Mouse (Mus musculus) frontal cortex, postnatal 14 days (tissue): ENCODE results near the gene Rnf34.
A peak's percentile ranks its signal among the peaks of the same experiment; 100 is the strongest.

Experiments
- DNase-seq, 2 experiments: peaks; one replicate each; pipeline ENCODE4 v3.0.0; 2022; ENCODE audit warnings: low spot score in 2 of 2

The Rnf34 gene

DNA sequence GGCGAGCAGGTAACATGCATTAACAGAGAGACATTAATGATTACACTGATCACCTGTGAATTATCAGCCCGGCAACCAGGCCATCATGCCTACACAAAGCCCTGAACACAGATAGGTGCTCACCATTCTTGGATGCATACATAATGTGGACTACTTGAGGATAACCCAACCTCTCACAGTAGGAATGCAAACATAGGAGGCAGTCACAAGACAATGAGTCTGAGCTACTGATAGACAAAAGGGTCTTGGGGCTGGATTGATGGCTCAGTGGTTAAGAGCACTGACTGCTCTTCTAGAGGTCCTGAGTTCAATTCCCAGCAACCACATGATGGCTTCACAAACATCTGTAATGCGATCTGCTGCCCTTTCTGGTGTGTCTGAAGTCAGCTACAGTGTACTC, 22.8 kb downstream of the Rnf34 start:
- no peak for DNase-seq

DNA sequence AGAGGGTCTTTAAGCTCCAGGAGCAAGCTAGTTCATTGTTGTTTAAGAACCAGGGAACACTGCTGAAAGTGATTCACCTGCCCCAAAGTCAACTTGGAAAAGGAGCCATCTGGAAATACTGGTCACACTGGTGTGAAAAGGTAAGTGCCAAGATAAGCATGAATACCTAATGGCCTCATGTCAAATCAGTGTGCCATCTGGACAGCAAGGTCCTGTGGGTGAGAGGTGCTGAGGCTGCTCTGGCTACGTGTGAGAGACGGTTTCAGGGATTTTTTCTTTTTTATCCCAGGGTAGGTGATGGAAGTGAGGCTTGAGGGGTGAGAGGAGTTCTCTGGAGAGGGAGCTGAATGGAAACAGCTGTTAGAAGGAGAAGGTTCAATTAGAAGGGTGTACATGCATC, 23.7 kb downstream of the Rnf34 start:
- DNase-seq, result no peak

DNA sequence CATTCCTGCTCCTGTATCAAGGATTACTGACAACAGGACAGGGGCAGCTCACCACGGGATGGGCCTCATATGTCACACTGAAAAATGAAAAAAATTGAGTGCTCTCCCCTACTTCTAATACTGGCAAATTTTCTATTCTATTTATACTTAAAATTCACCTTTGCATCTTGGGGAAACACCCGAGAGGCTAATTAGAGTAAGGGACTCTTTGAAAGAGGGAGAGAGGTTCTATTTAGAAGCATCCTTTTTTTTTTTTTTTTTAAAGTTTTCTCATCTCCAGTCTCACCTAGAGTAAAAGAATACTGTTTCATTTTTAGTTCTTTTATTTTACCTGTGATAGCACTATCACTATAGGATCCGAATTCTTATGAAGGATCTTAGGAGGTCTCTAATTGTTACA, 24.5 kb downstream of the Rnf34 start:
- no peak for DNase-seq

DNA sequence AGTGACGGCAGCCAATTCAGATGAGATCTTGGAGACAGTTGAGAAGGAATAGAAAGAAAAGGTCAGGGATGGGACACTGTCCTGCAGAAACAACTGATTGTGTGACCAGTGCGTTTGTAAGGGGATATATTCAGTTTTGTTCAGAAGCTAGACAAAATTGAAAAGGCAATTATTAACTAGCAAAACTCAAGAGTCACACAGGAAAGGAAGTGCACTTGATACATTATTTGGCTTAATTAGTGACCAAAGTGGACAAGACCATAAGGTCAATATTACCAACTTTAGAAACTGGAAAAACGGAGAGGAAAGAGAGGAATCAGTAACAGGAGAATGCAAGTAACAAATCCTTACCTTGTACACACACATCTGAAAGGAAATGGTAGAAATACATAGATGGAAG, 26.8 kb downstream of the Rnf34 start:
- no peak for DNase-seq

DNA sequence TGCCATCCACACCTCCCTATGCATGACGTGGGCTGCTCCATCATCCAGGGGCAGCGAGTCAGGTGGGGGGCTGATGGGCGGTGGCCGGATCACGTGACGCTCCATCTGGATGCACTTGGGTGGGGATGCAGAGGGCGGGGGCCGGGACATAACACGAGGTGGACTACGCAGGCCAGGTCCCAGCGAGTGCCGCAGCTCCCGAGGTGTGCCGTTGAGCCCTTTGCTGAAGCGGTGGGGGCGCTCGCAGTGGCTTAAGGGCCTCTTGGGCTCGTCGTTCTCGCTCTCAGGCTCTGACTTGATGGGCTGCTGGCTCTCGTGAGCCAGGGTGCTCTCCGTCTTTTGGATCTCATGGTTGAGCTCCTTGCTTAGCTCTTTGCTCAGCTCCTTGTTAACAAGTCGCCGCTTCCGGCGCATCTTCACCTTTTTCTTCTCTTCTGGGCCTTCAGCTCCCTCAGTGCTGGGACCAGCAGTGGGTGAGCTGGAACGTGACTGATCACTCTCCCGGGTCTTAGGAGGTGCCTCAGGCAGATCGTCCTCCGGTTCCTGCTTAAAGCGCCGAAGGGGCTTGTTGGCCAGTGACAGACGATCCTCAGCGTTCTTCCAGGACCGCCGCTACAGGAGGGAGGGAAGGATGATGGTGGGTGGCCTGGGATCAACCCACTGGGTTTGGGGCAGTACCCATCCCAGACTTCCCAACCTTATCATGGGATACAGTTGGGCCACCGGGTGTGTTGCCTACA, 30.6 kb downstream of the Rnf34 start:
- no peak for DNase-seq

DNA sequence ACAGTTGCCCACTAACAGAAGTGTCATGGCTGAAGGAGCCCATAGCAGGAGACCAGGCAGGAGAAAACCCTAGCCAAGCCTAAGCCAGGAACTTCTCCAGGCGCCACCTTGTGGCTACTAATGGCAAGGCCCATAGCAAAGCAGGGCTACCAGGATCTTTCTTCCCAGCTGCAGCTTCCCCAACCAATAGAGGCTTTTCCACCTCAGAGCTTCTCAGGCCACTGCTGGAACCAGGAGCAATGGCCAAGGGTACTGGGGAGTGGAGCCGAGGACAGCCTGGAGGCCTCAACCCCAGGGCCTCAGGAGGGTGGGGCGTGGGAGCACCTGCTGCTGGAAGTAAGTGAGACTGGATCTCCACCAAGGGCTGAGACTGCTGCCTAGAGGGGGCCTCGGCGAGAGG, 31.5 kb downstream of the Rnf34 start:
- DNase-seq, result peak in 1 of 2 experiments; percentile 71

DNA sequence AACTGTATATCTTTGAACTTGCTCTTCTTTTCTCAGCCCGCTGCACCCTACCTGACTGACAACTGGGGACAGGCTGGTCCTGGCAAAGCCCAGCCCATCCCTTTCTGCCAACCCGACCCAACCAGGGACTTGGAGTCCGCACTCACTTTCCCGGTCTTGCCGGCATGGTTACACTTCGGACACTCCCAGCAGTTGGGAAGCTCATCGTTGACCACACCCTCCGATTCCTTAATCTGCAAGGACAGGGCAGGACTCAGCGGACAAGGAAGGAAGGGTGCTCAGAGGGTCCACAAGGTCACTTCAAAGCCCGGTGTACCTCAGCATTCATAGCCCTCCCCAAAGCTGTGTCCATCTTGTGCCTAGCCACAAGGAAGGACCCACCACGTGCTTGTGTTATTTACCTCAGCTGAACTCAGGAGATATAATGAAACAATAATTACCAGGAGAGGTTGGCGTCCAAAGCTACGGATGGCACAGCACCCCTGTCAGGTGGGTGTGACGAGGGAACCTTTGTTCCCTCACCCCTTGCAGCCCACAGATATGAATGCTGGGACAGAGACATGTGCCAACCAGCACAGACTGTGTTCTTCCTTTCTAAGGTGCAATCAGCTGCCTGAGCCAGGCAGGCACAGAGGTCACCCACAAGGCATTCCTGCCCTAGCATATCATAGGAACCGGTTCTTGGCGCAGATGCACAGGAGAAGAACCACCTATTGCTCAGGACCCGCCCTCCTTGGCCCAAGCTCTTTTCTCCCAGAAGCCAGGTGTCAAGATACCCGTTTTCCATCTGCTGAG, 32.6 kb downstream of the Rnf34 start:
- no peak for DNase-seq

DNA sequence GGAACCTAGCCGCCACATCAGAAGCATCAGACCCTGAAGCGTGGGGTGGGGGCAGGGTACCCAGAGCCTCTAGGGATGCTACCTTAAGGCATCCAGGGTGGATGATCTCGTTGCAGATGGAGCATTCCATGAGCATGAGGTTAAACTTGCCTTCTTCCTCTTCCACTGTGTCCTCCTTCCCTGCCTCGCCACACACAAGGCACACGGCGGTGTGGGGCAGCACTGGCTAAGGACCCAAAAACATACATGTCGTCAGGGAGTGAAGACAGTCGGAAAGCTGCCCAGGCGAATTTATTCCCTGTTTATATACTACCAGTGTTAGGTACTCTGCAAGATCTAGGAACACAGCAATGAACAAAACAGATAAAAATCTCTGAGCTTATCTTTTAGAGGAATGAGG, 33.4 kb downstream of the Rnf34 start:
- DNase-seq, result no peak

DNA sequence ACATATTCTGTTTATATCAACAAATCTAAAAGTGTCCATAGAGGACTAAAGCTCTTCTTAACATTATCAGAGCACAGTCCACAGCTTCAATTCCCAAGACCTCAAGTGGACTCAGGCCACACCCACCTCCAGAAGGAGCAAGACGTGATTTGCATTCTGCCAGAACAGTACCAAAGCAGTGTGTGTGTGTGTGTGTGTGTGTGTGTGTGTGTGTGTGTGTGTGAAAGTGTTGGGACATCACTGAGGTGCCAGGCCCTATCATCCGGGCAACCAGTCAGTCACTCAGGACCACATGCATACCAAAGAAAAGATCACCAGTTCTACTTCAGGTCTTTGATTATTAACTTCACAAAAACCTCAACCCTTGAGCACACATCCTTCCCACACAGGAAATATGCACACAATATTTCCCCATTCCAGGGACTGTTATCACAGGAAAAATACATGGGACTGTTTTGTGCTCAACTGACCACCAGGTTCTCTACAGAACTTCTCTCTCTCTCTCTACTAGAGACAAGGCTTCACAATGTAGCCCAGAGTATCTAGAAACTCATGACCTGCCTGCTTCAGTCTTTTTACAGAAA, 33.9 kb downstream of the Rnf34 start:
- no peak for DNase-seq

DNA sequence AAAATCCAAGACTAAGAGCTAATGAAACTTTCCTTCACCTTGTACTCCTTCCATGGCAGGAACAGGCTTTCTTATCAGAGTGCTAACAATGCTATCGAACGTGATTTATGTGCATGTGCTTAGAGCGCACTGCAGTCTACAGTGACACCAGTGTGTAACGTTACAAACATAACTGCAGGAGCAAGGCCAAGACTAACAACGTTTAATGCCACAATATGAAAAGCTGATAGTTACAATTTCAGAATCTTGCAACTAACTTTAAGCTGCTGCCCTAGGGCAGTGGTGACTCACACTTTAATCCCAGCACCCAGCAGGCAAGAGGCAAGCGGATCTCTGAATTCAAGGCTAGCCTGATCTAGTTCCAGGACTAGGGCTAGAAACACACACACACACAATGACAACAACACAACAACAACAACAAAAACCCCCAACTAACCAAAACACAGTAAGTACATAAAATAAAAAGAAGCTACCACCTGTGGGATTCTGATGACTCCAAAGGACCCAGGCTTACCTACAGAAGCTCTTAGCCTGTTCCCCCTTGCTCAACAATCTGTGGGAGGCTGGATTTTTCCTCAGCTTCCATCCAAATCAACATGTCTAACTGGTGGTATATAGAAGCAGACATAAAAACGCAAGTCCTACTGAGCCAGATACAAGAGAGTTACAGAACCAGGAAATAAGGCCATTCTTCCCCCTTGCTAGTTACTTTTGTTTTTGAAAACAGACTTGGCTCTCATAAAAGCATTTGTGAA, 34.9 kb downstream of the Rnf34 start:
- no peak for DNase-seq

DNA sequence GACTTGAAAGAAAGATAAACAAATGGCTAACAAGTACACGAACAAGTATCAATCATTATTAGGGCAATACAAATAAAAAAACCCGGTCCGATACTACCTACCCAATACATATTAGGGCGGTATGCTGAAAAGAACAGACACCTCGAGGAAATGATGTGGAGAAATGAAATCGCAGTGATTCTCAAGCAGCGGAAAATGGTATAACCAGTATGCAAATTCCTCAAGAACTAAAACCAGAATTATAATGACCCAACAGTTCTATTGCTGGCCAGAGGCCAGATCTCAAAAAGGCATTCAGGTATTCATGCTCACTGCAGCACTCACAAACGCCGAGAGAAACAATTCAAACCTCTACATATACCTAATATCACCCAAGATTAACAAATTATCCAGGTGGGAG, 37.2 kb downstream of the Rnf34 start:
- no peak for DNase-seq

DNA sequence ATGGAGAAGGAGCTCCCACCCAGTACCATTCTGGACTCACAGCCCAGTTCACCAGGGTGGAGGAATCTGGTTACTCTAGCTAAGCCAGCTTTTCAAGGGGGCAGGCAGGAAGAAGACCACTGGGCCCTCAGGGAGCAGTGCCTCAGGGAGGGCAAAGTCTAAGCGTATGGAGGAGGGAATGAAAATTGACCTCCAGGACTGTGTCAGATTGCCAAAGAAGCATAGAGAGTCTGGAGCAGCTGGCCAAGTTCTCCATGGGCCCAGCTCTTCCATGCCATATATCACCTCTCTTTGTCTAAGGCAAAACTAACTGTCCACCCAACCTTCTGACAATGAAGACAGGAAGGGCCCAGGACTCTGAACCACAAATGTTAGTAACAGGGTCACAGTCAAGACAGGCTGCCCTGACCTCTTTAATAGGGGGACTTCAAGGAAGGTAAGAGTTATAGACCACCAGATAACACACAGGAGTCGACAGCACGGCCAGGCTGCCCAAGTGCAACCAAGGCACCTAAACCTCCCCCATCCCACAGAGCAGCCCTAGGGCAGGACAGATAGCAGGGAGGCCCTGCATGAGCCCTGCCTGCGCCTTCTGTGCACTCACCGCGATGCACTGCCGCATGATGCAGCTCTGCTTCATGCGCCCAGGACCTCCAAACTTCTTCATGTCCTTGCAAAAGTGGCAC, 38.2 kb downstream of the Rnf34 start:
- DNase-seq, result no peak

DNA sequence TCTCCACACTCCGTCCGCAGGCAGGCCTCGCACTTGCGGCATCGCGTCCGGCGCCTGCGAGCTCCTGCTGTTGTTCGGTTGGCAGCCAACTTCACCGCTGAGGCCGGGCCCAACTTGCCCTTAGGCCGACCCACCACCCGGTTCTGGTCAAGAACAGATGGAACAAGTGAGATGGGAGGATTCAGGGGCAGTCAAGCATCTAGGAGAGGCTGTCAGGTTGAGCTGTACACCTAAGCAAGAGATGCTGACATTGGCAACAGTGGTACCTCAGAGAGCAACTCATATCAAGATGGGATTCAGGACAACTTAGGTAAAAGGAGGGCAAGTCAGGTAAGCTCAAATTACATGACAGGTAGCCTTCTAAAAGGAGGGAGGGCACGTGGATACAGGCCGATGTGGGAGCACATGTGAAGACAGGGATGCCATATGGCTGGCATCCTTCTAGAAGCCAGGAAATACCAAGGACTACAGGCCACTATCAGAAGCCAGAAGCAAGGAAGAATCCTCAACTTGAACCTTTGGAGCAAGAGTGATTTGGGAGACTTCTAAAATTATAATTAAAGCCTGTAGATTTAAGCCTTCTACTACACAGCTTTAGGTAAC, 38.9 kb downstream of the Rnf34 start:
- DNase-seq, result no peak

DNA sequence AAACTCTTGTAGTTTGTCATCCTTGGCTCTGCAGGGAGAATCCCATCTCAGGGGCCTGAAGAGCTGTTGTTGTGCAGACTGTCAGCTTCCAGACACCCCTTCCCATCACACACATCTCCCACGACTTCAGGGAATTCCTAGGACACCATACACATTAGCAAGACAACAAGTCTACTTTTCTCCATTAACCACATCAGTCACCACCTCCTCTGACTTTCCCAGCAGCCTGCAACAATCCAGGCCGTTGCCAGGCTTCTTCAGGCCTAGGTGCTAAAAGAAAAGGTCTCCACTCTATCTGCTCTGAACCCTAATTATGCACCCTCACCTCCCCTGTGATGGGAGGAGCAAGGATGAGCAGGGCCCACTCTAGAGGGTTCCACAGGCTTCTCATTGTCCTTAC, 40.5 kb downstream of the Rnf34 start:
- no peak for DNase-seq

DNA sequence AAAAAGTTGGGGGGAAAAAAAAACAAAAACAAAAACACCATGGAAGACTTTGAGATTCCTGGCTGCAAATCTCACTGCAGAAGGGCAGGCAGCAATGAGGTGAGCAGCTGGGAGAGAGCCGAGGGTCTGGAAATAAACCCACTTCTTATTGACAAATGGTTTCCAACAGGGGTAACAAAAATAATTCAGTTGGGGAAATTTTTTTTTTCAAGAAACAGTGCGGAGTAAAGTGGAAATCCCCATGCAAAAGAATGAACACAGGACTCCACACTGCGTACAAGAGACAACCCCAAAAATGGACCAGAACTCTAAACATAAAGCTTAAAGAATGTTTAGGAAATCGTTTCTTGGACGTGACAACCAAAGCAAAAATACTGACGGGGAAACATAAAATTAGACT, 43.4 kb downstream of the Rnf34 start:
- DNase-seq, result no peak

DNA sequence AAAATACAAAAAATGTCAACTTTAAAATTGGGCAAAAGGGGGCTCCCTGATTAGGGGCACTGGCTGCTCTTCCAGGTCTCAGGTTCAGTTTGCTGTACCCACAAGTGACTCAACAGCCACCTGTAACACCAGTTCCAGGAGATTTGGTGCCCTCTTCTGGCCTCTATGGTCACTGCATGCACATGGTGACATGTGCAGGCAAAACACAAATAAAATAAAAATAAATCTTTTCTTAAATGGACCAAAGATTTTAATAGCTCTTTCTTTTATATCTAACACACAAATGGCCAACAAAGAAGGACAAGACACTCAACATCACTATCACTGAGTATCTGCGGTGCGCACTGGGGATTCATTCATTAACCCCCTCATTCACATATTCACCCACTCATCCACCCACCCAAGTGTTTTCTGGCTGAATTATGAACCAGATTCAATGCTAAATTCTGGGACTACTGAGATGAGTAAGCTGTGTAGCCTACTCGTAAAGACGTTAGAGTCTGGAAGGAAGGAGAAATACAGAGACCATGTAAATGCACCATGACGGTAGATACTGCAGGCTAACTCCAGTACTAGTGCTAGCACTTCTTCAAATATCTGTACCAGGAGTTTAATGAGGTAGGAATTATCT, 44.3 kb downstream of the Rnf34 start:
- peak in 1 of 2 experiments; percentile 45 for DNase-seq

DNA sequence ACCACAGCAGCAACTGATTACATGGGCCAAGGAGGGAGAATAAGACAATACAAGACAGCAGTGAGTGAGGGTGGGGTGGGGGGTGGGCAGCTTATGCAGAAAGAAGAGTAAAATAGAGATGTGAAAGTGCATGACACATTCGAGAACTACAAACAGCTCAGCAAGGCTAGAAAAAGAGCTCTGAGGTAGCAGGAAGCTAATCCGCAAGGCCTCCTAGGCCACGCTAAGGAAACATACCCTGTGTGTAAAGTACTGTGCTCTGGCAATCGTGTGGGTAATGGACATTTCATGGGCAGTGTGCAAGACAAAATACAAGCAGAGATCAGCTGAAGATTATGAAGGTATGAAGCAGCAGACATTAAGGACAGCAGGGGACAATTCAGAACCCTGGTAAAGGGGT, 45.0 kb downstream of the Rnf34 start:
- DNase-seq, result no peak

DNA sequence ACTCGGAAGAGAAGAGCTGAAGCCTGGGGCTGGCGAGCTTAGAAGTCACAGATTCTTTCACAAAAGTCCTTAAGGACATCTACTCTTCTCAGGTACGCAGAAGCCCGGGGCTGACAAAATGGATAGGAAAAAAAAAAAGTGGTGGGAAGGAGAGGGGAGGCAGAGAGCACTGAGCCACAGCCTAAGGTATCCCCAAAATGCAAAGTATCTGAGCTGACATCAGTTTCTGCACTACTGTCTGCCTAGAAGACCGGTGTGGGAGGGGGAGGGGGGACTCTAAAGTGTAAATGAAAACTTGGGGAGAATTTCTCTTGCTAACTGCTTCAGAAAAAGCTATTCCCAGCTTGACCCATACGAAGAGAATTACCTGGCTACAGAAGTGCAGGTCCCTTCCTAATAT, 48.3 kb downstream of the Rnf34 start:
- no peak for DNase-seq

DNA sequence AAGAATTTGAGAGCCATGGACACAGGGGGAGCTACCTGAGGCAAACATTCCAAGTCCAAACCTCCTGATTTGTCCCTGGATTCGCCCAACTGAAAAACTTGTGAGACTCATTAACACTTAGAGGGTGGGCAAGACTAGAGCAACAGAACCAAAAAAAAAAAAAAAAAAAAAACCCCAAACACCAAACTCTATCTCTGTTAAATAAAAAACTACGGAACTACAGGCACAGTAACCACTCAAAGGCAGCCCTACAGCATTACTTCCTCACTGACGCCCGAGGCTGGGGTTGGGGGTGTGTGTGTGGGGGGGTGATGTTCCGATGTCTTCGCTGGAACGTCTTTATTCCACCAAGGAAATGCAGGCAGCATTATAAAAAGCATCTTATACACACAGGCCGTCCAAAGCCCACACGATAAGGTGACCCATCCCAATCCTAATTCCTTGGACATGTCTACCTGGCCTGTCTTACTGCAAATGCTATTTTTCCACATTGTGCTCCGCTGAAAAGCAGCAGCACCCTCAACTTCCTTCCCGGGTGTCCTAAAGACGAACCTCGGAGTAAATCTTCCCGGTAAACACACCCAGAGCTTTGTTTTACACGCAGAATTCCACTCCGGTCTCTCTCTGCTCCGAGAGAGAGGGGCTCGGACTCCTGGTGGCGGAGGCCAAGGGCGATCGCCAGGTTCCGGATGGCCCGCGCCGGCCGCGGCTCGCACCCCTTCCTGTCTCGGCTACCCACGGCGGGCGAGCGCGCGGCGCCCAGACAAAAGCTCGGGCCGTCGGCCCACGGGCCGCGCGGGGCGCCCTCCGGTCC, 49.3 kb downstream of the Rnf34 start:
- DNase-seq, result no peak
